Mouse (Mus musculus) spleen, adult 2 months (tissue): ENCODE results near the gene Tirap. TPM values are rescaled to one million over a fixed set of nuclear protein-coding genes. Genes with fewer than 3 reads are reported as not detected.

Experiments used
- DNase-seq, 2 experiments: peaks; one replicate each; pipeline versions ENCODE4 v3.0.0 to v3.0.0-alpha.2; 2012 to 2021; ENCODE audit warnings: low spot score in 2 of 2, low read depth in 1 of 2
- H3K27ac ChIP-seq: fragments of 200-500 bp; 2 replicates; pipeline ENCODE4 v1.5.1; 2012; ENCODE audit warnings: low read length, inconsistent platforms; ENCODE audit not compliant: insufficient read depth
- H3K27me3 ChIP-seq: fragments of 200-500 bp; 2 replicates; pipeline ENCODE4 v1.6.1; 2012; ENCODE audit warnings: mild to moderate bottlenecking, moderate library complexity, low read length, inconsistent platforms; ENCODE audit not compliant: control insufficient read depth, insufficient read depth
- H3K36me3 ChIP-seq: fragments of 200-500 bp; 2 replicates; pipeline ENCODE4 v1.6.1; 2012; ENCODE audit warnings: mild to moderate bottlenecking, low read length, inconsistent platforms; ENCODE audit not compliant: control insufficient read depth, insufficient read depth
- H3K4me1 ChIP-seq: fragments of 200-500 bp; 2 replicates; pipeline ENCODE4 v1.6.1; 2011; ENCODE audit warnings: inconsistent platforms; ENCODE audit not compliant: control insufficient read depth, insufficient read depth, insufficient read length
- H3K4me3 ChIP-seq: fragments of 200-500 bp; 2 replicates; pipeline ENCODE4 v1.5.1; 2011; ENCODE audit warnings: mild to moderate bottlenecking, inconsistent platforms; ENCODE audit not compliant: insufficient read depth, insufficient read length; ENCODE audit errors: extremely low read depth
- CTCF ChIP-seq: fragments of 200-500 bp; IDR thresholded peaks from 2 replicates; pipeline ENCODE4 v1.5.1; 2011; ENCODE audit warnings: mild to moderate bottlenecking, inconsistent platforms; ENCODE audit not compliant: insufficient read depth, insufficient read length, insufficient replicate concordance; ENCODE audit errors: extremely low read depth
- POLR2A ChIP-seq: fragments of 200-500 bp; IDR thresholded peaks from 2 replicates; pipeline ENCODE4 v1.6.1; 2011; ENCODE audit warnings: low read depth, low read length, inconsistent platforms
- WGBS: fragments of 180-500 bp; shearing (Covaris S2); methylation state at CpG from one replicate; pipeline ENCODE4 v1.1.7; 2018; 5-methylcytosine and 5-hydroxymethylcytosine counted together
- polyA plus RNA-seq: library from polyadenylated mRNA; depleted of rRNA; stranded (reverse); fragments of >200 nt; gene quantifications from 2 replicates; pipeline ENCODE4 v1.2.3, GENCODE M21; 2012

Gene Tirap
- polyA plus RNA-seq, 1 experiment, result 9.2 TPM

DNA sequence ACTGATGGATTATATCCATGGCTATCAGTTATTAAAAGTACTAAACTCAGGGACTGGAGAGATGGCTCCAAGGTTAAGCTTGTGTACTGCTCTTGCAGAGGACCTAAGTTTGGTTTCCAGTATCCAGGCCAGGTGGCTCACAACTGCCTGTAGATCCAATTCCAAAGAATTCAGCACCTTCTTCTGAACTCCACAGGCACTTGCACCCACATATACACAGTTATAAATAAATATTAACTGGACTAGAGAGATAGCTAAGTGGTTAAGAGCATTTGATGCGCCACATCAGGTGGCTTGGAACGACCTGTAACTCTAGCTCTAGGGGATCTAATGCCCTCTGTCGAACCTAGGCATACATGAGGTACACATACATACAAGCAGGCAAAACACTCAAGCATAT is 28.6 kb upstream of the Tirap start:
- no peak for DNase-seq
- WGBS, result 89% methylated on average over 3 of the region's 3 CpGs
- Histone ChIP-seq H3K36me3 (peaks cover 3% of the 10 kb centered on the region; the same call in 1 of the 2 replicates), H3K27me3 (no peaks in the 10 kb centered on the region), H3K27ac (no peak overlapping the region), H3K4me1 (no peaks in the 10 kb centered on the region), H3K4me3 (no peak overlapping the region)
- TF ChIP-seq POLR2A, result no peak
- no peak for TF ChIP-seq CTCF

DNA sequence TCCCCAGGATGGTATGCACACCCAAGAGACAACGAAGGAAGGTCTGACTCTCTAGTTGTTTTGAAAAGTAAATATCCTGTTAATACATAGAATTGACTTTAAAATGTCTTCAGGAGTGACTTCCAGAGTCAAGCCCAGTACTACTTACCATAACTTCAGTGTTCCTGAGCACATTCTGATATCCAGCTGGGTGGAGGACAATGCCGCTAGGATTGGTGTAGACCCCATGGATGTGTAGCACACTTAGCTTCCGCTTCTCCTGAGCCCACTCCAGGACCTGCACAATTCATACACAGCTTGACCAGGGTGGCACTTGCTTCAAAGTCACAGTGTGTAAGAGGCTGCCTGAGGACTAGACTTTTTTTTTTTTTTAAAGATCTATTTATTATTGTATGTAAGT is 23.4 kb upstream of the Tirap start:
- peaks cover 10% of the 10 kb centered on the region for H3K36me3 ChIP-seq
- H3K27ac ChIP-seq, result no peak overlapping the region
- no peaks in the 10 kb centered on the region for H3K4me1 ChIP-seq
- no peak overlapping the region for H3K4me3 ChIP-seq
- DNase-seq, result no peak
- no peaks in the 10 kb centered on the region for H3K27me3 ChIP-seq
- 97% methylated on average over 3 of the region's 3 CpGs for WGBS
- TF ChIP-seq CTCF, result no peak
- no peak for TF ChIP-seq POLR2A

DNA sequence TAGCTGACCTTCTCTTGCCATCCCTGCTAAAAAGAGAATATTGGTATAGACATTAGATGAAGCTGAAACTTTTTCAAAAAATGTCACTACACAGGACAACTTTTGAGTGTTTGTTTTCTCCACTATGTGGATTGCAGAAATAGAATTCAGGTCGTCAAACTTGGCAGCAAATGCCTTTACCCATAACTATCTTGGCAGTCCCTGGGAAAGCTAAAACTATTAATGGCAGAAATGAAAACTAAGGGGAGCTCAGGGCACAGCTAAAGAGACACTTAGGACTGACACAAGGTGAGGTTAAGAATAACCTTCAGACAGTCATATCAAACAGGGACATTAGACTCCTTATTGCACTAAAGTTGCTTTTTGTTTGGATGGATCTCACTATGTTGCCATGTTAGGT is 17.9 kb upstream of the Tirap start:
- Histone ChIP-seq H3K27me3 (no peaks in the 10 kb centered on the region), H3K4me3 (no peak overlapping the region), H3K27ac (no peak overlapping the region), H3K36me3 (peaks cover 31% of the 10 kb centered on the region), H3K4me1 (no peaks in the 10 kb centered on the region)
- DNase-seq, result no peak
- WGBS, result 76% methylated on average over 1 of the region's 1 CpGs
- TF ChIP-seq POLR2A, result no peak
- TF ChIP-seq CTCF, result no peak

DNA sequence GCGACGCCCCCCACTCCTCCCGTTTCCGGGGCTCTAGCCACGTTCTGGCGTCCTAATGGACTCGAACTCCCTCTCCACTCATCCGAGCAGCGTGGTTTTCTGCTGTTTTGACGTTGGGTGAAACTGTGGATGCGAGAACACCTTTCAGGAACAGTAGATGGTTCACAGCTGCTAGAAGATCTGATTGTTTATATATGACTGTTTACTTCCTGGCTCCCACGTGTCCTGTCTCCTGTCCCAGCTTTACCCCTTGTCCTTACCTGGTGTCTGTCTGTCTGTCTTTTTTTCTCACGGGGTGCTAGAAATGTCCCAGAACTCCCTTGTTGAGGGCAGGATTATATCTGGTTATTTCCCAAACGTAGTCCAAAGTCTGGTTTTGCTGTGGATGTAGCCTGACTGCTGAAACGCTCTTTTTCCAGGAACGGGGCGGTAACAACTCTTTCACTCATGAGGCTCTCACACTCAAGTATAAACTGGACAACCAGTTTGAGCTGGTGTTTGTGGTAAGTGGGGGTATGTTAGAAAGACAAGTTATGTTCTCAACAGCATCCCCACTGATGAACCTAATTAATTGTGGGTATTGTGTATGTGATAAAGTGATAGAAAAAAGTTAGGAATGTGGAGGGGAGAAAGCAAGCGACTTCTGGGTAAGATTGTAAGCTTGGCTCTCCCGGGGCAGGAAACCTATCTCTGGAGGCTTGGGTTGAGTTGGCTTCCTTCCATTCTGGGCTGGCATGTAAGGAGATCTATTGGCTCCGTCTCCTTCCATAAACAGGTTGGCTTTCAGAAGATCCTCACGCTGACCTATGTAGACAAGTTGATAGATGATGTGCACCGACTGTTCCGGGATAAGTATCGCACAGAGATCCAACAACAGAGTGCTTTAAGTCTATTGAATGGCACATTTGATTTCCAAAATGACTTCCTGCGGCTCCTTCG is 11.8 kb upstream of the Tirap start:
- WGBS, result 31% methylated on average over 26 of the region's 26 CpGs
- no peak for DNase-seq
- peaks cover 27% of the 10 kb centered on the region for H3K36me3 ChIP-seq
- TF ChIP-seq CTCF, result no peak
- TF ChIP-seq POLR2A, result no peak
- H3K27ac ChIP-seq, result peak overlapping the region; percentile 86
- no peaks in the 10 kb centered on the region for H3K27me3 ChIP-seq
- H3K4me3 ChIP-seq, result peak overlapping the region; percentile 92
- peaks cover 5% of the 10 kb centered on the region; the same call in 1 of the 2 replicates for H3K4me1 ChIP-seq

DNA sequence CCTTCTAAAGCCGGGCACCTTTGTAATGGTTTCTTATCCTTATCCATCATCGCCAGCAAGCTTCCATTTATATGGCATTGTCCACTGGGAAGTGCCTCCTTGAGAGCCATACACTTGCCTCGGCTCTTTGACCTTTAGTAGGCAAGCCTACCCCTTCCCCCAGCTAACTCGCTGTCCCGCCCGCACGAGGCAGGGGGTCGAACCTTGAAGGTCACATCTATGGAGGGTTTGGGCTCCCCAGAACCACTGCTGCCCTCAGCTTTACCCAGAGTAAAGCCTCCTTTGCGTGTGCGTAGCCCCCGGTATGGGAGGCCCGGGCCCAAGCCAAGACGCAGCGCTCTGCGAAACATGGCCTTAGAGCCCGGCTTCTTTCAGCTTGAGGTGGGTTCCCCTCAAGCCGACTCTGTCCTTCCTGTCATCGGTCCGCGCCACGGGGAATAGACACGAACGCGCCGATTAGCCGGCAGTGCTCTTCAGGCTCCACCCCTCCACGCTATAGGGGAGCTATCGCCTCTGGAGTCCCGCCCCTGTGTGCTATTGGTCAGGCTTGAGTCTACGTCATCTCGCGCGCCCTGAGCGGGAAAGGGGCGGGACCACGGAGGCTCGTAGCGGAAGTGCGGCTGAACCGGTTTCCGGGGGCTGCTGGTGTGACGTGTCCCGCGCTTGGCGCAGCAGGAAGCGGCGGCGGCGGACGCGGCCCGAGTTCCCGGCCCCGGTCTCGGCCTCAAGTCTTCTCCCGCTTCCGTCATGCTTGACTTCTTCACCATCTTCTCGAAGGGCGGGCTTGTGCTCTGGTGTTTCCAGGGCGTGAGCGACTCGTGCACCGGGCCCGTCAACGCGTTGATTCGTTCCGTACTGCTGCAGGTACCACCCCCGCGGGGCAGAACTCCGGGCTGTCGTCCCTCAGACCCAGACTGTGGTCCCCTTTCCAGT is 10.7 kb upstream of the Tirap start, which contains the start of gene Foxred1:
Foxred1 (minus strand) TSS at position 514 of the 933 bp plus-strand sequence.
- peak within 1 kb of the TSS; percentile 92 for H3K4me3 ChIP-seq
- WGBS, result under 1% methylated on average over 72 of the region's 72 CpGs

DNA sequence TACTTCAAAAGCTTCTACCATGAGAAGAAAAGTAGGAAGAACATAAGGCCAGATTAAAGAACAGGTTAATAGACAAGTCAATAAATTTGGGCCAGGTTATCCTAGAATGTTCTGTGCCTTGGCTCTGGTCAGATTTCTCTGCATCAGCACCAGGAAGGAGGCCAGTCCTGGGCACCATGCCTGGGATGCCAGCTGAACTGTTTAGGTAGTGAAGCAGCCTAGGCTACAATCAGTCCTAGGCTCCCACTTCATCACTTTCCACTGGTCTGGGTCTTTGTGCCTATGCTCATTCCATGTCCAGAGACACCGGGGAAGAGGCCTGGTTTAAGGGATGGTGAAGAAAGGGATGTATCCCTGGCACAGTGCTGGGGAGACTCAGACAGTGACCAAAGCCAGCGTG is 4.3 kb upstream of the Tirap start:
- Histone ChIP-seq H3K4me1 (peaks cover 8% of the 10 kb centered on the region), H3K4me3 (no peak overlapping the region), H3K36me3 (peaks cover 17% of the 10 kb centered on the region), H3K27ac (no peak overlapping the region), H3K27me3 (no peaks in the 10 kb centered on the region)
- DNase-seq, result no peak
- WGBS, result 99% methylated on average over 2 of the region's 2 CpGs
- no peak for TF ChIP-seq CTCF
- TF ChIP-seq POLR2A, result no peak

More for the DNA sequence above, 10.7 kb upstream of the Tirap start, which contains the start of gene Foxred1:
- no peak for TF ChIP-seq CTCF
- TF ChIP-seq POLR2A, result peak; percentile 97
- Histone ChIP-seq H3K36me3 (peaks cover 26% of the 10 kb centered on the region), H3K4me1 (peaks cover 5% of the 10 kb centered on the region; the same call in 1 of the 2 replicates), H3K27me3 (no peaks in the 10 kb centered on the region), H3K27ac (peak within 1 kb of the TSS; percentile 86)
- DNase-seq, result peak; percentile 99
